Mouse (Mus musculus) MEL (cell line): ENCODE data around the gene Gfap. TPM values are rescaled to one million over a fixed set of nuclear protein-coding genes. Genes with fewer than 3 reads are reported as not detected.

ENCODE experiments used
- DNase-seq: peaks from one replicate; pipeline ENCODE4 v3.0.0; 2011; ENCODE audit warnings: low read depth, low spot score
- H3K27ac ChIP-seq: 2 replicates; pipeline ENCODE4 v1.5.1; 2012; ENCODE audit warnings: low read depth, mild to moderate bottlenecking, control low read depth, low read length, moderate library complexity; ENCODE audit not compliant: control insufficient read depth
- H3K27me3 ChIP-seq, 2 experiments: fragments of 150-350 bp in 1 of 2; sonication (generic) in 1 of 2; 2 replicates each; pipeline ENCODE4 v1.6.1; 2012; ENCODE audit warnings: low read length in 2 of 2, mild to moderate bottlenecking in 2 of 2, improper control_type of control experiment in 1 of 2, moderate library complexity in 1 of 2; ENCODE audit not compliant: insufficient read depth in 2 of 2, control insufficient read depth in 1 of 2
- H3K36me3 ChIP-seq, 2 experiments: 2 replicates each; pipeline ENCODE4 v1.6.1; 2012 to 2014; ENCODE audit warnings: low read length in 2 of 2, improper control_type of control experiment in 1 of 2, inconsistent platforms in 1 of 2, mild to moderate bottlenecking in 1 of 2; ENCODE audit not compliant: insufficient read depth in 2 of 2, control insufficient read depth in 1 of 2
- H3K4me1 ChIP-seq, 2 experiments: fragments of 150-350 bp in 1 of 2; sonication (generic) in 1 of 2; 2 replicates each; pipeline ENCODE4 v1.6.1; 2012; ENCODE audit warnings: low read length in 2 of 2, improper control_type of control experiment in 1 of 2, mild to moderate bottlenecking in 1 of 2; ENCODE audit not compliant: insufficient read depth in 2 of 2, control insufficient read depth in 1 of 2
- H3K4me3 ChIP-seq, 2 experiments: fragments of 150-350 bp in 1 of 2; sonication (generic) in 1 of 2; 2 replicates each; pipeline ENCODE4 v1.5.1; 2012; ENCODE audit warnings: low read depth in 2 of 2, low read length in 2 of 2, mild to moderate bottlenecking in 2 of 2, moderate library complexity in 2 of 2, control low read depth in 1 of 2, improper control_type of control experiment in 1 of 2; ENCODE audit not compliant: control insufficient read depth in 1 of 2, insufficient read depth in 1 of 2
- H3K79me2 ChIP-seq: 2 replicates; pipeline ENCODE4 v1.6.1; 2012; ENCODE audit warnings: mild to moderate bottlenecking, low read length, moderate library complexity; ENCODE audit not compliant: control insufficient read depth, poor library complexity, insufficient read depth
- H3K9ac ChIP-seq: 2 replicates; pipeline ENCODE4 v1.6.1; 2012; ENCODE audit warnings: low read depth, mild to moderate bottlenecking, control low read depth, low read length, moderate library complexity; ENCODE audit not compliant: control insufficient read depth, poor library complexity, severe bottlenecking
- H3K9me3 ChIP-seq: fragments of 150-350 bp; sonication (generic); replicated peaks from 2 replicates; pipeline ENCODE4 v1.6.1; 2012; ENCODE audit warnings: mild to moderate bottlenecking, low read length, improper control_type of control experiment, moderate library complexity; ENCODE audit not compliant: insufficient read depth
- CHD2 ChIP-seq: IDR thresholded peaks from 2 replicates; pipeline ENCODE4 v1.6.1; 2011; ENCODE audit warnings: low read length, improper control_type of control experiment
- CTCF ChIP-seq, 3 experiments: IDR thresholded peaks in 2 of 3; conservative IDR thresholded peaks in 1 of 3; 2 replicates each; pipeline ENCODE4 v1.5.1; 2011 to 2012; ENCODE audit warnings: low read length in 3 of 3, low read depth in 2 of 3, mild to moderate bottlenecking in 2 of 3, improper control_type of control experiment in 1 of 3, inconsistent platforms in 1 of 3, mixed read lengths in 1 of 3, moderate library complexity in 1 of 3; ENCODE audit not compliant: control insufficient read depth in 1 of 3, insufficient read depth in 1 of 3, poor library complexity in 1 of 3, severe bottlenecking in 1 of 3
- ELF1 ChIP-seq: IDR thresholded peaks from 2 replicates; pipeline ENCODE4 v1.6.1; 2014; ENCODE audit warnings: low read depth, mild to moderate bottlenecking, inconsistent platforms, low read length, improper control_type of control experiment, moderate library complexity
- GATA1 ChIP-seq: IDR thresholded peaks from 2 replicates; pipeline ENCODE4 v1.6.1; 2011; ENCODE audit warnings: low read depth, low read length, improper control_type of control experiment
- MAFK ChIP-seq: IDR thresholded peaks from 2 replicates; pipeline ENCODE4 v1.6.1; 2011; ENCODE audit warnings: low read depth, mild to moderate bottlenecking, low read length, improper control_type of control experiment, borderline replicate concordance
- MXI1 ChIP-seq: IDR thresholded peaks from 2 replicates; pipeline ENCODE4 v1.6.1; 2011; ENCODE audit warnings: mild to moderate bottlenecking, low read depth, low read length, improper control_type of control experiment
- MYC ChIP-seq: IDR thresholded peaks from 2 replicates; pipeline ENCODE4 v1.6.1; 2011; ENCODE audit warnings: low read depth, mild to moderate bottlenecking, low read length, improper control_type of control experiment, moderate library complexity
- POLR2A ChIP-seq, 2 experiments: IDR thresholded peaks; 2 replicates each; pipeline ENCODE4 v1.6.1; 2011 to 2012; ENCODE audit warnings: low read length in 2 of 2, mild to moderate bottlenecking in 2 of 2, control low read depth in 1 of 2, improper control_type of control experiment in 1 of 2, low read depth in 1 of 2, moderate library complexity in 1 of 2; ENCODE audit not compliant: control insufficient read depth in 1 of 2, insufficient read depth in 1 of 2, poor library complexity in 1 of 2
- POLR2AphosphoS2 ChIP-seq: IDR thresholded peaks from 2 replicates; pipeline ENCODE4 v1.6.1; 2011; ENCODE audit warnings: low read length, improper control_type of control experiment
- RAD21 ChIP-seq: IDR thresholded peaks from 2 replicates; pipeline ENCODE4 v1.6.1; 2011; ENCODE audit warnings: mild to moderate bottlenecking, low read depth, low read length, improper control_type of control experiment
- RCOR1 ChIP-seq: IDR thresholded peaks from 2 replicates; pipeline ENCODE4 v1.6.1; 2012; ENCODE audit warnings: low read depth, mild to moderate bottlenecking, inconsistent platforms, low read length, improper control_type of control experiment
- ZKSCAN1 ChIP-seq: IDR thresholded peaks from 2 replicates; pipeline ENCODE4 v1.6.1; 2012; ENCODE audit warnings: low read depth, mild to moderate bottlenecking, inconsistent platforms, low read length, improper control_type of control experiment, moderate library complexity
- ZMIZ1 ChIP-seq: IDR thresholded peaks from 2 replicates; pipeline ENCODE4 v1.6.1; 2012; ENCODE audit warnings: low read depth, mild to moderate bottlenecking, inconsistent platforms, low read length, improper control_type of control experiment, moderate library complexity
- polyA plus RNA-seq, 2 experiments: library from polyadenylated mRNA; stranded (reverse) in 1 of 2; unstranded in 1 of 2; fragments of >175 nt in 1 of 2; fragments of >200 nt in 1 of 2; gene quantifications; 2 replicates each; pipeline versions ENCODE4 v1.2.1 to v1.2.4; 2012; ENCODE audit warnings: low replicate concordance in 2 of 2, low read depth in 1 of 2; ENCODE audit not compliant: insufficient read length in 2 of 2, insufficient read depth in 1 of 2, missing spikeins in 1 of 2
- total RNA-seq: library from RNA; depleted of rRNA; stranded (reverse); fragments of 300-350 nt; gene quantifications from 2 replicates; pipeline ENCODE4 v1.2.3, GENCODE M21; 2012

Gene Gfap
- total and polyA plus RNA-seq, 3 experiments: 2.0 to 2.5 TPM; not detected in 1

DNA sequence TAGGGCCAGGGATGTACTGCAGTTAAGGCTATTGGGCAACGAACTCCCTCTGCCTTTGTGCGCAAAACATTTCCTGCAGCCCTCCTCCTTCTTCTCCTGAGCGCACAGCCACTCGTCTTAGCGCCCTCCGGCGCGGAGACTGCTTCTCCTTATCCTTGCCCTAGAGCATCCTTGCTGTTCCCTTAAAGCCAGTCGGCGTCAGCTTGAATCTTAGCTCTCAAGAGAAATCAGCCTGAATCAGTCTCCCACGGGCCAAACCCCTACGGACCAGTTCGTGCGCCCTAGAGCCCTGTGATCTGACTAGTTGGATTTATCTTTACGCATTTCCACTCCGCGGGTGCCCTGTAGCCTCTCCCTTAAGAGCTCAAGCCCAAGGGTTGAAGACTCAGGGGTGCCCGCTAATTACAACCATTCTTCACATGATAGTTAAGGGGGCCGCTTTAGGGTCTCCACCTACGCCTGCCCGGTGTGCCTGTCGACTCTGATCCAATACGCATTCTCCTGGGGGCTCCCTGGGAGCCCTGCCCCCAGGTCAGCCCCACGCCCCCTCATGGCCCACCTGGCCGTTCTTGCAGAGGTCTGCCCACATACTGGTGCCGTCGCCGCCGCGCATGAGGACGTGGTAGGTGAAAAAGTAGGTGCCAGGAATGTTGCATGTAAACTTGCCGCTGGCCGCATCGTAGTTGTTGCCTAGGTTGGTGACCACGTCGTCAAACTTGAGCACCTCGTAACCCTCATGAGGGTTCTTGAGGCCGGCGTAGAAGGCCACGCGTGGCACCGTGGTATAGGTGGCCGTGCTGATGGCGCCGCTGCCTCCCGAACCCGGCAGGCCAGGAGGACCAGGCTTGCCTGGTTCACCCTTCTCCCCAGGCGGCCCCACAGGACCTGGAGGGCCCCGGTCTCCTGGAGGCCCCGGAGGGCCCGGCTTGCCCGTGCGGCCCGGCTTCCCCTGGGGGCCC lies 44.9 kb upstream of the Gfap start:
- Histone ChIP-seq H3K36me3 (peaks cover 0 to 4% of the 10 kb centered on the region in 2 experiments; a peak in 2 of 4 replicates), H3K4me3 (no peak overlapping the region), H3K4me1 (peaks cover 0 to 3% of the 10 kb centered on the region in 2 experiments; a peak in 1 of 4 replicates), H3K27ac (no peak overlapping the region), H3K9me3 (no peaks in the 10 kb centered on the region)
- no peak for DNase-seq
- TF ChIP-seq POLR2A (IDR thresholded peaks at IDR 0.05; ENCODE audit: control insufficient read depth in 1 of 2, insufficient read depth in 1 of 2, low read depth in 1 of 2, low read length in 2 of 2, poor library complexity in 1 of 2) (no peak), GATA1 (no peak), POLR2AphosphoS2 (no peak), ZMIZ1 (no peak), RAD21 (no peak), MXI1 (no peak), ELF1 (no peak), MYC (no peak)
- TF ChIP-seq, all 39 proteins: peak for 0
- Histone ChIP-seq H3K9ac (no peak overlapping the region), H3K27me3 (peaks cover 0 to 5% of the 10 kb centered on the region in 2 experiments; a peak in 2 of 4 replicates), H3K79me2 (no peaks in the 10 kb centered on the region)

DNA sequence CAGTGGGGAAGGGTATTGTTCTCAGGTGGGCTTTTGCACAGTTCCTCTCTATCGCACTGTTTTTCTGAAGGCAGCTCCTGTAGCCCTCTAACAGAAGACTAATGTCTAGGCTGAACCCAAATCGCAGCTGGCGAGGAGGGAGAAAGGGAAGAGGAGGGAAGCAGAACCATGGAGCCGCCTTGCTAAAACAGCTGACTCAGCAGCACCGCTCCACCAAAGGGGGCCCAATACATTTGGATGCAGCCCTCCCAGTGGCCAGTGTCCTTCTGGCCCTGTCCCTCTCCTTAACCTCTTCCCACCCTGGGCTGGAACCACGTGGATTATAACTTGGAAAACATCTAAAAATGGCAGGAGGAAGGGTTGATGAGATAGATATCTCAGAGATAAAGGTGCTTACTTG lies 40.5 kb upstream of the Gfap start:
- no peak overlapping the region for H3K9ac ChIP-seq
- H3K36me3 ChIP-seq: peaks cover 0 to 6% of the 10 kb centered on the region in 2 experiments; a peak in 2 of 4 replicates
- H3K4me3 ChIP-seq: no peak overlapping the region
- peaks cover 0 to 10% of the 10 kb centered on the region in 2 experiments; a peak in 1 of 4 replicates for H3K4me1 ChIP-seq
- H3K79me2 ChIP-seq: no peaks in the 10 kb centered on the region
- H3K9me3 ChIP-seq: no peaks in the 10 kb centered on the region
- no peak overlapping the region for H3K27ac ChIP-seq
- DNase-seq: no peak
- TF ChIP-seq GATA1 (peak; percentile 41; the same call in 1 of the 2 replicates), CTCF (IDR thresholded peaks at IDR 0.05 in 2 of 3, conservative IDR thresholded peaks at IDR 0.05 in 1 of 3; ENCODE audit: control insufficient read depth in 1 of 3, insufficient read depth in 1 of 3, low read depth in 2 of 3, low read length in 3 of 3, poor library complexity in 1 of 3, severe bottlenecking in 1 of 3) (no peak), MAFK (peak; percentile 93)
- peaks cover 1 to 4% of the 10 kb centered on the region in 2 experiments for H3K27me3 ChIP-seq

DNA sequence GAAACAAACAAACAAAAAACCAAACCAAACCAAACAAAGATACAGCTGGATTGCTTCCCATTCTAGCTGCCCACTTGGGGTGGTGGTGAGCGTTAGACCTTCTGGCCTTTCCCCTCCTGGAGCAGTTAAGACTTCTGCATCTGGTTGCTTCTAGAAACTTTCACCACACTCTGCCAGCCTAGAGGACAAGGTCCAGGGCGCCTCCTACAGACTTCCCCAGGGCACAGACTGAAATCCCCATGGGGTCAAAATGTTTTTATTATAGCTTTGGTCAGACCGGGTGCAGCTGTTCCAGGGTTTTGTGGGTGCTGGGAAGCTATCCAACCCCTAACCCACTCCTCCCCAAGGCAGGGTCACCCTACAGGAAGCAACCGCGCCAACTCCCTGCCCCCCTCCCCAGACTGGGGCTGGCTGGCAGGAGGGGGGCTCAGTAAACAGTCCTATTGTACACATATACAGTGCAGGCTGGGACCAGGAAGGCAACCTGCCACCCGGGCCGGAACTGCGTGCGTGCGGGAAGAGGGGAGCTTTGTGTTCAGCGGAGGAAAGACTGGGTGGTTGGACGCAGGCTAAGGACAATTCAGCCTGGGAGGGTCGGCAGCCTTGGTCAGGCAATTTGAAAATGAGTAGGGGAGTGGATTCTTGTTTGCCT lies 38.4 kb upstream of the Gfap start:
- peaks cover 0 to 6% of the 10 kb centered on the region in 2 experiments; a peak in 2 of 4 replicates for H3K36me3 ChIP-seq
- H3K27ac ChIP-seq: no peak overlapping the region
- H3K9ac ChIP-seq: no peak overlapping the region
- no peaks in the 10 kb centered on the region for H3K79me2 ChIP-seq
- no peaks in the 10 kb centered on the region for H3K9me3 ChIP-seq
- peaks cover 13 to 16% of the 10 kb centered on the region in 2 experiments for H3K27me3 ChIP-seq
- peaks cover 0 to 10% of the 10 kb centered on the region in 2 experiments; a peak in 1 of 4 replicates for H3K4me1 ChIP-seq
- no peak for DNase-seq
- no peak overlapping the region for H3K4me3 ChIP-seq
- TF ChIP-seq CTCF (IDR thresholded peaks at IDR 0.05 in 2 of 3, conservative IDR thresholded peaks at IDR 0.05 in 1 of 3; ENCODE audit: control insufficient read depth in 1 of 3, insufficient read depth in 1 of 3, low read depth in 2 of 3, low read length in 3 of 3, poor library complexity in 1 of 3, severe bottlenecking in 1 of 3): 0 out of 6 replicates have a peak, but pooled peaks of 1 of the 3 experiments have one; percentile 5
- no peak for TF ChIP-seq ZKSCAN1
- TF ChIP-seq RCOR1: no peak
- TF ChIP-seq CHD2: no peak
